Mouse (Mus musculus): ENCODE results near the gene Lcp2.

GRCm38 (mm10) chr11:34073776-34074175 is 27.1 kb downstream of the Lcp2 start:
- peak; percentile 90 for TF ChIP-seq CTCF (IDR thresholded peaks at IDR 0.05; ENCODE audit: low read depth, low read length)
- no peak for TF ChIP-seq POLR2A (IDR thresholded peaks at IDR 0.05; ENCODE audit: borderline replicate concordance, low read depth, low read length)

Measured in bone marrow macrophage, adult 2 months (primary cell).